ENCODE assay signal across 8 mouse cellular contexts in genomic region chr10:61647790-61648736, GRCm38 (mm10). TPM values are rescaled to one million over a fixed set of nuclear protein-coding genes. Genes with fewer than 3 reads are reported as not detected.
A peak's percentile ranks its signal among the peaks of the same experiment; 100 is the strongest.
DNase-seq lines count a peak whose midpoint lies in the region; ATAC-seq and TF ChIP-seq lines count a peak whose summit lies in the region.

Gene Ppa1, plus strand, starts transcription at chr10:61648552.

- peak within 1 kb of the TSS; percentile 69 for H3K4me3 ChIP-seq in cortical plate, adult 2 months (ENCODE audit: insufficient read depth, low read length)

- peak; percentile 90 for DNase-seq in gastrocnemius, postnatal 10 days
- DNase-seq in left cerebral cortex, postnatal 10 days (ENCODE audit: extremely low spot score in 1 of 2, low spot score in 2 of 2) = peak; percentile 76 to 92
- DNase-seq in right cerebral cortex, postnatal 25 days = peak; percentile 88
- peak; percentile 81 to 83 for DNase-seq in urinary bladder, postnatal 4 days (ENCODE audit: low spot score in 2 of 2)

- peaks cover 2% of the 10 kb centered on the region; the same call in 1 of the 2 replicates for H3K4me1 ChIP-seq in cortical plate, adult 2 months (ENCODE audit: control insufficient read depth, insufficient read depth, low read length)

- TF ChIP-seq POLR2A in cortical plate, adult 2 months (IDR thresholded peaks at IDR 0.05; ENCODE audit: extremely low read depth, insufficient read depth, low read length) = peak; percentile 77; the same call in 1 of the 2 replicates

- no peak for TF ChIP-seq CTCF in cortical plate, adult 2 months (IDR thresholded peaks at IDR 0.05; ENCODE audit: extremely low read depth, insufficient read depth, low read length)

- ATAC-seq in activated CD4-positive, CD25-positive, alpha-beta regulatory T cell, adult 4 months = peak; percentile 73
- peak; percentile 82 for ATAC-seq in inflammation-experienced regulatory T-cells, adult 6 months
- peak; percentile 76 for ATAC-seq in megakaryocyte-erythroid progenitor cell, adult 5-6 weeks (replicated peaks; ENCODE audit: low FRiP score, low TSS enrichment, poor library complexity, severe bottlenecking)

- intact Hi-C loops in left cerebral cortex, postnatal 10 days (cut with DNase I) = loop anchor here (5.0 kb wide), 1 partner anchor 36 kb away; no protein-coding TSS in a partner anchor

- no peak within 1 kb of the TSS for H3K27ac ChIP-seq in cortical plate, adult 2 months (ENCODE audit: insufficient read depth, low read length)

RNA-seq across cellular contexts. Expression of gene Ppa1, which starts in this region (rescaled TPM):
- 10 to 100 TPM; 69.2 to 88.9 TPM for polyA plus RNA-seq in activated CD4-positive, CD25-positive, alpha-beta regulatory T cell, adult 4 months (2017; shearing (Covaris generic))
- 98.7 and 108 TPM in 2 replicates for polyA plus RNA-seq in cortical plate, adult 2 months (2012; rRNA removed)
- 10 to 100 TPM; 33.2 to 35.8 TPM for total RNA-seq in gastrocnemius, postnatal 10 days (2021)
- 10 to 100 TPM; 67.4 to 78.8 (median 68.4) TPM for polyA plus RNA-seq in inflammation-experienced regulatory T-cells, adult 6 months (2017; shearing (Covaris generic))
- total RNA-seq in left cerebral cortex, postnatal 10 days (2021) = 100 to 1,000 TPM; 121 to 129 TPM
- total RNA-seq in megakaryocyte-erythroid progenitor cell, adult 5-6 weeks (2014; fragmentation: Nextera tagmentation) = 96.7 and 97.1 TPM in 2 replicates
- total RNA-seq in megakaryocyte-erythroid progenitor cell, adult 5-6 weeks (2017) = 183 and 211 TPM in 2 replicates
